In genomic region chr14:101481165-101481564, GRCm38 (mm10) we compare ENCODE assay signal across 14 mouse cellular contexts.
"Had no signal": no experiment of that assay in that cellular context is flagged by ENCODE, and none has a peak within 500 bp of the region (broad histone marks: within the 10 kb centered on the region; RNA-seq: fewer than 3 reads in every experiment).

No protein-coding gene starts in this region.

- H3K36me3 ChIP-seq: liver, embryonic 12.5 days; midbrain, embryonic 12.5 days; neural tube, embryonic 13.5 days; stomach, embryonic 15.5 days had no signal

- DNase-seq: kidney, adult 18-20 months; kidney, postnatal 25 days; lung, embryonic 14.5 days; lung, postnatal 10 days; lung, postnatal 4 days; right cerebral cortex, postnatal 25 days; thymus, adult 2 months; thymus, postnatal 36 days had no signal

- H3K4me3 ChIP-seq: limb, embryonic 15.5 days; liver, embryonic 12.5 days; midbrain, embryonic 12.5 days; neural tube, embryonic 13.5 days; stomach, embryonic 15.5 days had no signal

- H3K4me2 ChIP-seq: limb, embryonic 15.5 days; liver, embryonic 12.5 days; lung, embryonic 14.5 days; midbrain, embryonic 12.5 days; neural tube, embryonic 13.5 days; stomach, embryonic 15.5 days had no signal

- H3K4me1 ChIP-seq: limb, embryonic 15.5 days; midbrain, embryonic 12.5 days; neural tube, embryonic 13.5 days; stomach, embryonic 15.5 days had no signal

- H3K9ac ChIP-seq: limb, embryonic 15.5 days; liver, embryonic 12.5 days; lung, embryonic 14.5 days; midbrain, embryonic 12.5 days; neural tube, embryonic 13.5 days; stomach, embryonic 15.5 days had no signal

- H3K27ac ChIP-seq: limb, embryonic 15.5 days; liver, embryonic 12.5 days; midbrain, embryonic 12.5 days; neural tube, embryonic 13.5 days; stomach, embryonic 15.5 days had no signal

- ATAC-seq: liver, embryonic 12.5 days; midbrain, embryonic 16.5 days had no signal

- H3K9me3 ChIP-seq: limb, embryonic 15.5 days; liver, embryonic 12.5 days; midbrain, embryonic 12.5 days; neural tube, embryonic 13.5 days; stomach, embryonic 15.5 days had no signal

- H3K27me3 ChIP-seq: limb, embryonic 15.5 days; liver, embryonic 12.5 days; midbrain, embryonic 12.5 days; neural tube, embryonic 13.5 days; stomach, embryonic 15.5 days had no signal
